Mouse (Mus musculus) embryonic facial prominence, embryonic 14.5 days (tissue): ENCODE results near the gene Ap3m1. TPM values are rescaled to one million over a fixed set of nuclear protein-coding genes. Genes with fewer than 3 reads are reported as not detected.

ENCODE experiments used
- ATAC-seq: fragments of 200-750 bp; cut with Nextera tagmentation; 2 replicates; pipeline ENCODE4 v1.8.0; 2017; ENCODE audit warnings: low read depth, moderate number of reproducible peaks, moderate TSS enrichment
- DNase-seq: peaks from one replicate; pipeline ENCODE4 v3.0.0-alpha.2; 2015; ENCODE audit warnings: low spot score
- H3K27ac ChIP-seq: fragments of 300-500 bp; sonication (generic); replicated peaks from 2 replicates; pipeline ENCODE4 v1.5.1; 2014; ENCODE audit warnings: low read depth, mild to moderate bottlenecking, low read length, moderate library complexity
- H3K27me3 ChIP-seq: fragments of 300-500 bp; sonication (generic); replicated peaks from 2 replicates; pipeline ENCODE4 v1.6.1; 2014; ENCODE audit warnings: low read length; ENCODE audit not compliant: control insufficient read depth, insufficient read depth
- H3K36me3 ChIP-seq: fragments of 300-500 bp; sonication (generic); 2 replicates; pipeline ENCODE4 v1.6.1; 2014; ENCODE audit warnings: low read length, mixed read lengths; ENCODE audit not compliant: control insufficient read depth, insufficient read depth
- H3K4me1 ChIP-seq: fragments of 300-500 bp; sonication (generic); 2 replicates; pipeline ENCODE4 v1.6.1; 2014; ENCODE audit warnings: antibody characterized with exemption, low read length; ENCODE audit not compliant: control insufficient read depth, insufficient read depth
- H3K4me2 ChIP-seq: fragments of 300-500 bp; sonication (generic); 2 replicates; pipeline ENCODE4 v1.6.1; 2014; ENCODE audit warnings: low read depth, mild to moderate bottlenecking, low read length, moderate library complexity, mixed read lengths
- H3K4me3 ChIP-seq: fragments of 300-500 bp; sonication (generic); 2 replicates; pipeline ENCODE4 v1.5.1; 2014; ENCODE audit warnings: low read depth, mild to moderate bottlenecking, low read length
- H3K9ac ChIP-seq: fragments of 300-500 bp; sonication (generic); 2 replicates; pipeline ENCODE4 v1.6.1; 2014; ENCODE audit warnings: low read depth, mild to moderate bottlenecking, low read length, moderate library complexity, mixed read lengths
- H3K9me3 ChIP-seq: fragments of 300-500 bp; sonication (generic); 2 replicates; pipeline ENCODE4 v1.6.1; 2016; ENCODE audit warnings: low read length; ENCODE audit not compliant: control insufficient read depth
- WGBS: fragments of 180-500 bp; shearing (Covaris S2); extraction: QIAGEN DNeasy Blood & Tissue Kit; methylation state at CpG from one replicate; pipeline ENCODE4 v1.1.7; 2014; 5-methylcytosine and 5-hydroxymethylcytosine counted together
- polyA plus RNA-seq: library from polyadenylated mRNA; unstranded; fragments of >200 nt; fragmentation: Nextera tagmentation; extraction: Ambion mirVana; gene quantifications from 2 replicates; pipeline ENCODE4 v1.2.1, GENCODE M21; 2014

Ap3m1 gene
- polyA plus RNA-seq, 1 experiment from 2014 or later: 86.4 TPM

- no peaks in the 10 kb centered on the region for H3K36me3 ChIP-seq
- H3K4me3 ChIP-seq: peak overlapping the region; percentile 66
- H3K9ac ChIP-seq: peak overlapping the region; percentile 81
- H3K27me3 ChIP-seq: no peaks in the 10 kb centered on the region
- DNase-seq: no peak
- H3K4me1 ChIP-seq: peaks cover 15% of the 10 kb centered on the region
- ATAC-seq: 0 out of 2 replicates have a peak, but pooled peaks have one; percentile 3
- WGBS: 34% methylated on average over 7 of the region's 7 CpGs
- peak overlapping the region; percentile 87 for H3K4me2 ChIP-seq
- peak overlapping the region; percentile 85; the same call in 1 of the 2 replicates for H3K27ac ChIP-seq
- H3K9me3 ChIP-seq: no peaks in the 10 kb centered on the region
Observed at GRCm38 (mm10) chr14:21076501-21077194, 24.3 kb upstream of the Ap3m1 start.

GRCm38 (mm10) chr14:21075751-21076500, 23.6 kb upstream of the Ap3m1 start:
- WGBS: under 1% methylated on average over 43 of the region's 59 CpGs

GRCm38 (mm10) chr14:21074398-21075320, 22.4 kb upstream of the Ap3m1 start:
- ATAC-seq (no peak), DNase-seq (no peak)
- Histone ChIP-seq H3K4me1 (peaks cover 15% of the 10 kb centered on the region), H3K36me3 (no peaks in the 10 kb centered on the region), H3K9ac (no peak overlapping the region), H3K4me3 (0 out of 2 replicates have a peak overlapping the region, but pooled peaks have one; percentile 66), H3K4me2 (peak overlapping the region; percentile 87), H3K27me3 (no peaks in the 10 kb centered on the region), H3K9me3 (no peaks in the 10 kb centered on the region), H3K27ac (no peak overlapping the region)
- WGBS: 60% methylated on average over 11 of the region's 11 CpGs

More at GRCm38 (mm10) chr14:21075751-21076500, 23.6 kb upstream of the Ap3m1 start:
- ATAC-seq: peak; percentile 99
- DNase-seq: peak; percentile 95
- no peaks in the 10 kb centered on the region for H3K9me3 ChIP-seq
- peaks cover 15% of the 10 kb centered on the region for H3K4me1 ChIP-seq
- peak overlapping the region; percentile 87 for H3K4me2 ChIP-seq
- H3K27ac ChIP-seq: peak overlapping the region; percentile 85
- H3K36me3 ChIP-seq: no peaks in the 10 kb centered on the region
- peak overlapping the region; percentile 81 for H3K9ac ChIP-seq
- H3K27me3 ChIP-seq: no peaks in the 10 kb centered on the region
- H3K4me3 ChIP-seq: peak overlapping the region; percentile 66

GRCm38 (mm10) chr14:21073981-21074380, 21.7 kb upstream of the Ap3m1 start:
- WGBS: 73% methylated on average over 3 of the region's 3 CpGs
- DNase-seq: no peak
- no peak for ATAC-seq
- H3K27ac ChIP-seq: no peak overlapping the region
- H3K9me3 ChIP-seq: no peaks in the 10 kb centered on the region
- H3K27me3 ChIP-seq: no peaks in the 10 kb centered on the region
- peaks cover 11% of the 10 kb centered on the region for H3K4me1 ChIP-seq
- no peak overlapping the region for H3K4me3 ChIP-seq
- no peak overlapping the region for H3K4me2 ChIP-seq
- no peaks in the 10 kb centered on the region for H3K36me3 ChIP-seq
- no peak overlapping the region for H3K9ac ChIP-seq

GRCm38 (mm10) chr14:21069594-21069993, 17.3 kb upstream of the Ap3m1 start:
- H3K27me3 ChIP-seq: no peaks in the 10 kb centered on the region
- WGBS: 85% methylated on average over 5 of the region's 5 CpGs
- no peak for DNase-seq
- no peak overlapping the region for H3K4me2 ChIP-seq
- H3K9me3 ChIP-seq: no peaks in the 10 kb centered on the region
- H3K27ac ChIP-seq: no peak overlapping the region
- H3K4me3 ChIP-seq: no peak overlapping the region
- no peaks in the 10 kb centered on the region for H3K36me3 ChIP-seq
- peaks cover 4% of the 10 kb centered on the region; the same call in 1 of the 2 replicates for H3K4me1 ChIP-seq
- no peak overlapping the region for H3K9ac ChIP-seq
- ATAC-seq: no peak

- WGBS: 72% methylated on average over 8 of the region's 8 CpGs
- no peaks in the 10 kb centered on the region for H3K36me3 ChIP-seq
- H3K9ac ChIP-seq: no peak overlapping the region
- H3K4me1 ChIP-seq: peaks cover 4% of the 10 kb centered on the region; the same call in 1 of the 2 replicates
- 0 out of 2 replicates have a peak overlapping the region, but pooled peaks have one; percentile 33 for H3K27ac ChIP-seq
- H3K4me2 ChIP-seq: no peak overlapping the region
- no peaks in the 10 kb centered on the region for H3K27me3 ChIP-seq
- ATAC-seq (no peak), DNase-seq (no peak)
- H3K9me3 ChIP-seq: no peaks in the 10 kb centered on the region
- no peak overlapping the region for H3K4me3 ChIP-seq
Observed at GRCm38 (mm10) chr14:21065490-21066162, 13.3 kb upstream of the Ap3m1 start.

- Histone ChIP-seq H3K4me2 (no peak overlapping the region), H3K9me3 (no peaks in the 10 kb centered on the region), H3K36me3 (no peaks in the 10 kb centered on the region), H3K9ac (no peak overlapping the region), H3K4me3 (no peak overlapping the region), H3K4me1 (peaks cover 4% of the 10 kb centered on the region; the same call in 1 of the 2 replicates), H3K27me3 (no peaks in the 10 kb centered on the region), H3K27ac (no peak overlapping the region)
- peak; percentile 58 for DNase-seq
- ATAC-seq: no peak
- WGBS: 21% methylated on average over 1 of the region's 1 CpGs
Observed at GRCm38 (mm10) chr14:21064321-21064720, 12.0 kb upstream of the Ap3m1 start.
